Mouse (Mus musculus) megakaryocyte progenitor cell, adult 5-6 weeks (primary cell): Measurements from ENCODE around the gene Rab4a. TPM values are rescaled to one million over a fixed set of nuclear protein-coding genes. Genes with fewer than 3 reads are reported as not detected.
A peak's percentile ranks its signal among the peaks of the same experiment; 100 is the strongest.

ENCODE experiments used
- ATAC-seq: replicated peaks from 2 replicates; pipeline ENCODE4 v1.8.0; 2016; ENCODE audit warnings: mild to moderate bottlenecking, moderate TSS enrichment, inconsistent platforms; ENCODE audit not compliant: poor library complexity
- total RNA-seq, 2 experiments: library from RNA; stranded (forward) in 1 of 2; stranded (reverse) in 1 of 2; fragments of 157-497, 149-512 nt in 1 of 2; fragments of 200-1000 nt in 1 of 2; gene quantifications; 2 replicates each; pipeline versions ENCODE4 v1.2.3 to v1.2.4; 2015 to 2017

The Rab4a gene
- total RNA-seq, 2 experiments from 2014 or later: 5.9 to 12.5 TPM

GRCm38 (mm10) chr8:123844341-123844740 lies 38.6 kb downstream of the Rab4a start:
- ATAC-seq: no peak

DNA sequence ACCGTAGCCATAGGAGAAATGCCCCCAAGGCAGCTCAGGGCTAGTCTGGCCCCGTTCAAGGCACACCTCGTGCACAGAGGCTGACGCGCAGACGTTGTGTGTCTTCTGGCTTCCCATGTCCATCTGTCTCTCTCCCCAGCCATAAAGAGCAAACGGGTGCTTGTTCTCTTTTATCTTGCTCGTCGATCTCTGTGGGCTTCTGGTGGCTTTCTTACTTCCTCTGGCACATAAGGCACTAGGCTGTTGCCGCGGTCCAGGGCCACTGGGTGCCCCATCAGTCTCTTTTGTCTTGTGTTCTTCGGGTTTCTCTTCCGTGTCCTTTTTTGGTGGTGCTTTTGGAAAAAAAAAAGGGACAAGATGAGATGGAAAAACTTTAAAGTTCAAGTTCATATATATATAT lies 39.3 kb downstream of the Rab4a start:
- ATAC-seq: peak; percentile 73

GRCm38 (mm10) chr8:123845991-123846390 lies 40.2 kb downstream of the Rab4a start:
- ATAC-seq: no peak

DNA sequence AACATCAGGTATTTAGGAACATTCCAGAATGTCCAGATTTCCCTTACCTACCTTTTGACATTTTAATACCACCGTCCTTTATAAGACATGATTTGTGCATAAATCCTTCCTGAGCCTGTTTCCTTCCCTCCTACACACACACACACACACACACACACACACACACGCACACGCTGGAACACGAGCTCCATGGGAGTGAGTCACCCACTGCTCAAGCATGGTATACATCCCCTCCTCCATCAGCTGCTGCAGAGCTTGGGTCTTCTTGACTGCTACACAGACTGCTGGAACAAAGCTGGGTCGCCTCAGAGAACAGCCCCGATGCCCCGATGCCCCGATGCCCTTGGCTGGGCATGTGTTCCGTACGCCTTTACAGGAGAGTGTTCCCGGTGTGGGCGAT lies 40.7 kb downstream of the Rab4a start:
- ATAC-seq: no peak

GRCm38 (mm10) chr8:123847546-123847945 lies 41.8 kb downstream of the Rab4a start:
- ATAC-seq: no peak

GRCm38 (mm10) chr8:123849352-123849751 lies 43.6 kb downstream of the Rab4a start:
- no peak for ATAC-seq

- ATAC-seq: no peak
These were observed 45.8 kb downstream of the Rab4a start for GRCm38 (mm10) chr8:123851590-123851989.

- no peak for ATAC-seq
These were observed 48.5 kb downstream of the Rab4a start for GRCm38 (mm10) chr8:123854252-123854651.

DNA sequence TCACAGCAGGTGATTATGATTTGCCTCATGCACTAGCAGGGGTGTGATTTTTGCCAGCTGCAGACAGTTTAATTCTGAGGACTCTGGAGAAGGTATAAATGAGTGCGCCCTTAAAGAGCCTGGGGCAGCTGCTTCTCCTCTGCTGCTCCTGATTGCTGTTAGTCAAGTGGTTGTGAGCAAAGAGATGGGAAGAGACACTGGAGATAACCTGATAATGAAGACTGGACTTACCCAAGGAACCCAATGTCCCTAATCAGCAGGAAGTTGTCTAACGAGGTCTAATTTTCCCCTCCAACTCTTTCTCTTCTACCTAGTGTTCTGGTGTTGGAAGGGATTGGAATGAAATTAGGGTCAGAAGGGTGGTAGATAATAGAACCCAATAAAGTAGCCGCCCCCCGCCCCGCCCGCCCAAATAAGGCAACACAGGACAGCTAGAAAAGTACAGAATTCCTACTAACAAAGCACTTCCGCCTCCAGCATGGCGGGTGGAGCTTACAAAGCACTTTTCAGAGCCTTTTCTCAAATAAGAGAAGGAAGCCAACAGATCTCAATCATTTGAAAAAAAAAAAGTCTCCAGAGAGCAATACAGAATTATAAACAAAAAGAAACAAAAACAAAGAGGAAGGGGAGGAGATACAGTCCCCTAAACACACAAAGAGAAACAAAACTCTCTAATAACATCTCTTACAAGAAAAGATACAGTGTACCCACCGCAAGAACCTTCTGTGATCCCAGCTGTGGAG lies 49.1 kb downstream of the Rab4a start:
- ATAC-seq: no peak

DNA sequence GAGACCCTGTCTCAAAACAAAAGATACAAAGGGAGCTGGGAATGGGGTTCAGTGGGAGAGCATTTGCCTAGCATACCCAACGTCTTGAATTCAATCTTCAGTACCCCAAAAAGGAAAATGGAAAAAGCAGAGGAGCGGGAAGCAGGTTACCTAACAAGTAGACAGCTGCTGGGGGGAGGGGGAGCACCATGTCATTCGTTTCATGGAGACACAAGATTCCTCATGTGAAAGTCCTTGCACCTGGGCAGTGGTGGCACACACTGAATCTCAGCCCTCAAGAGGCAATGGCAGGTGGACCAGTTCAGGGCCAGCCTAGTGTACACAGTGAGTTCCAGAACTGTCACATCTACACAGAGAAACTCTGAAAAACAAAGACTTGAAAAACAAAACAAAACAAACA lies 51.6 kb downstream of the Rab4a start:
- ATAC-seq: no peak

DNA sequence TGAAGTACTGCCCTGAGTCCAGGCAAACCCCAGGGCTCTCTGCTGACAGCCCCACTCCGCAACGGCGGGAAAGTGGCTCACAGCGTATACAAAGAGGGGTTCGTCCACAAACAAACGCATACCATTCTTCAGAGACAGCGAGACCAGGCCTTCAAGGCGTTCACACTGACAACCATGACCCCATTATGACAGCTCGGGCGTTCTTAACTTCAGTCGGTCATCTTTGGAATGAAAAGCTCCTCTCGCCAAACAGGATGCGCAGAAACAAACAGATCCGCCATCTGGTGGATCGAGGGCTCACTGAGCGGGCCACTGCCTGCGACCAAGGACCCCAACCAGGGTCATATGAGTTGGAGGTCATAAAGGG lies 52.8 kb downstream of the Rab4a start:
- ATAC-seq: peak; percentile 13

DNA sequence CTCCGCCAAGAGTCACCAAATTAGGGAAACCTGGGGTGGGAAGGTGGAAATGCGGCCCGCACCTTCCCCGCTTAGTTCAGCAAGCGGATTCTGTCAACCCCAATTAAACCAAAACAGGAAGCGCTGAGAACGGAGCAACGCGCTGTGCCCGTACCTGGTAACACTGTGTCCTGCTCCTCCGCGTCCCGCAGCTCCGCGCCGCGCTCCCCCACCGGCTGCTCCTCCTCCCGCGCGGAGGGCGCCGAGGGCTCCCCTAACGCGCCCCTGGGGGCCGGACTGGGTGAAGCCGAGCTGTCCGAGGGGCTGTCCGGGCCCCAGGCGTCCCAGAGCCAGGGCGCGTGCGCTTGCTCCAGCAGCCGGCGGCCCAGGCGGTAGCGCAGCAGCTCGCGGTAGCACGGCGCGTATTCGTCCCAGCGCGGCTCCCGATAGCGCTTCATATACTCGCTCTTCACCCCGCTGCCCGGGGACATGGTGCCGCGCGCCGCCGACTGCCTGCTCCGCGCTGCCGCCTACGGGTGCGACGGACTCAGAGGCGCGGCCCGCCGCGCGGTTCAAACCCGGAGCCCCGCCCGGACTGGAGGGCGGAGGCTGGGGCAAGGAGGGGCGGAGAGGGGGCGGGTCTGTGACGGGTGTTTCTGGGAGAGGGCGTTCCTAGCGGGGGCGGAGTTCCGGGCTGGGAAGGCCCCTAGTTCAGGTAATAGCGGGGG lies 53.3 kb downstream of the Rab4a start:
- peak; percentile 93 for ATAC-seq

- peak; percentile 47 for ATAC-seq
These were observed 54.0 kb downstream of the Rab4a start, which contains the start of gene Ccsap for GRCm38 (mm10) chr8:123859648-123860259. Gene Ccsap, minus strand, starts transcription at chr8:123860209.

GRCm38 (mm10) chr8:123860386-123860785 lies 54.6 kb downstream of the Rab4a start:
- ATAC-seq: no peak

- no peak for ATAC-seq
These were observed 60.0 kb downstream of the Rab4a start for GRCm38 (mm10) chr8:123865786-123866185.

DNA sequence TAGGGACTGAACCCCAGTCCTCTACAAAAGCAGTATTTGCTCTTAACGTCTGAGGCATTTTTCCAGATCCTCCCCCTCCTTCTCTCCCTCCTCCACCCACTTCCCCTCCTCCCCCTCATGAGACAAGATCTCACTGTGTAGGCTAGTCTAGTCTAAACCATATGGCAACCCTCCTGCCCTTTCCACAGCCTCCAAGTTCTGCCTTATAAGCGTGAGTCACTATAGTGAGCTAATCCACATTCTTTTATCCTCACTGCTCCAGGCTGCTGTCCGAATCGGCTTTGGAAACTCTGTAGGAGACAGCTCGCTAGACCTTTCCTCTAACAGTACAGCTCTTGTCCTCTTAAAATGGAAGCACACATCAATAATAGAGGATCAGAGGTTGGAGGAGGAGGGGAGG lies 61.2 kb downstream of the Rab4a start:
- no peak for ATAC-seq

- ATAC-seq: no peak
These were observed 66.3 kb downstream of the Rab4a start for GRCm38 (mm10) chr8:123872048-123872447.

- no peak for ATAC-seq
These were observed 67.6 kb downstream of the Rab4a start for GRCm38 (mm10) chr8:123873364-123873763.

GRCm38 (mm10) chr8:123874324-123874723 lies 68.5 kb downstream of the Rab4a start:
- ATAC-seq: no peak

DNA sequence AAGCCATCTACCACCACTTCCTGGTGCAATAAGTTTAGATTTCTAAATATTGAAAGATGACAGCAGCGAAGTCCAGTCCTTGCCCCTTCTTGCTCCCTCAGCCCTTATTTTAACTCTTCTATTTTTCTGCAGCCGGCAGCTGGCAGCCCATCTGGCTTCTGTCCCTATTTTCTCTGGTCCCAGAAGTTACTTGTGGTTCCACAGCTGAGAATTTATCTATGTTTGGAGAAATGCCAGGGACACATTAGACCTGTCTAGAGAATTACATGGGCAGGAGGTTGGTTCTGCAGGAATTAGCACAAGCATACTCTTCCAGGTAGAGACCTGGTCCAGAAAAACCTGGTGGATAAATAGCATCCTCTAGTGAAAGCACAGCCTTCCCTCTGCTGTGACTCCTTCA lies 72.1 kb downstream of the Rab4a start:
- no peak for ATAC-seq

GRCm38 (mm10) chr8:123880271-123880670 lies 74.5 kb downstream of the Rab4a start:
- ATAC-seq: no peak

GRCm38 (mm10) chr8:123880821-123881350 lies 75.1 kb downstream of the Rab4a start:
- ATAC-seq: no peak
